Mouse (Mus musculus) midbrain, embryonic 14.5 days (tissue): ENCODE data around the gene Dis3l. TPM values are rescaled to one million over a fixed set of nuclear protein-coding genes. Genes with fewer than 3 reads are reported as not detected.

Experiments
- ATAC-seq: fragments of 200-750 bp; cut with Nextera tagmentation; 2 replicates; pipeline ENCODE4 v1.8.0; 2017; ENCODE audit warnings: moderate number of reproducible peaks, moderate library complexity; ENCODE audit not compliant: low FRiP score, low TSS enrichment
- DNase-seq: peaks from one replicate; pipeline ENCODE4 v3.0.0-alpha.2; 2015
- H3K27ac ChIP-seq: fragments of 300-500 bp; sonication (generic); replicated peaks from 2 replicates; pipeline ENCODE4 v1.5.1; 2014; ENCODE audit warnings: mild to moderate bottlenecking, low read depth, low read length, moderate library complexity
- H3K27me3 ChIP-seq: fragments of 300-500 bp; sonication (generic); 2 replicates; pipeline ENCODE4 v1.6.1; 2014; ENCODE audit warnings: low read length, control low read depth, mixed read lengths; ENCODE audit not compliant: control insufficient read depth, insufficient read depth
- H3K36me3 ChIP-seq: fragments of 300-500 bp; sonication (generic); 2 replicates; pipeline ENCODE4 v1.6.1; 2014; ENCODE audit warnings: low read length, control low read depth; ENCODE audit not compliant: control insufficient read depth, insufficient read depth
- H3K4me1 ChIP-seq: fragments of 300-500 bp; sonication (generic); 2 replicates; pipeline ENCODE4 v1.6.1; 2014; ENCODE audit warnings: mild to moderate bottlenecking, antibody characterized with exemption, low read length, control low read depth; ENCODE audit not compliant: control insufficient read depth, insufficient read depth
- H3K4me2 ChIP-seq: fragments of 300-500 bp; sonication (generic); 2 replicates; pipeline ENCODE4 v1.6.1; 2014; ENCODE audit warnings: mild to moderate bottlenecking, low read length, moderate library complexity
- H3K4me3 ChIP-seq: fragments of 300-500 bp; sonication (generic); replicated peaks from 2 replicates; pipeline ENCODE4 v1.5.1; 2014; ENCODE audit warnings: low read depth, low read length
- H3K9ac ChIP-seq: fragments of 300-500 bp; sonication (generic); replicated peaks from 2 replicates; pipeline ENCODE4 v1.6.1; 2014; ENCODE audit warnings: mild to moderate bottlenecking, low read length, moderate library complexity
- H3K9me3 ChIP-seq: fragments of 300-500 bp; sonication (generic); 2 replicates; pipeline ENCODE4 v1.6.1; 2016; ENCODE audit warnings: low read length, control low read depth, mixed read lengths; ENCODE audit not compliant: control insufficient read depth
- WGBS: fragments of 180-500 bp; shearing (Covaris S2); extraction: QIAGEN DNeasy Blood & Tissue Kit; methylation state at CpG from one replicate; pipeline ENCODE4 v1.1.7; 2014; 5-methylcytosine and 5-hydroxymethylcytosine counted together
- polyA plus RNA-seq: library from polyadenylated mRNA; unstranded; fragments of >200 nt; fragmentation: Nextera tagmentation; extraction: Ambion mirVana; gene quantifications from 2 replicates; pipeline ENCODE4 v1.2.1, GENCODE M21; 2014

The Dis3l gene
- polyA plus RNA-seq, 1 experiment from 2014 or later = 23.9 TPM

GRCm38 (mm10) chr9:64340351-64341253 is 486 bp downstream of the Dis3l start:
- DNase-seq (peak; percentile 85), ATAC-seq (peak; percentile 84)
- Histone ChIP-seq H3K27ac (peak overlapping the region; percentile 97), H3K4me1 (0 out of 2 replicates have a peak, but pooled peaks cover 9% of the 10 kb centered on the region), H3K27me3 (no peaks in the 10 kb centered on the region), H3K4me2 (peak overlapping the region; percentile 63), H3K9me3 (no peaks in the 10 kb centered on the region), H3K9ac (peak overlapping the region; percentile 99), H3K36me3 (peaks cover 9% of the 10 kb centered on the region), H3K4me3 (peak overlapping the region; percentile 46)
- WGBS = under 1% methylated on average over 85 of the region's 85 CpGs

GRCm38 (mm10) chr9:64339361-64339760 is 1.7 kb downstream of the Dis3l start:
- Histone ChIP-seq H3K4me2 (peak overlapping the region; percentile 63), H3K27ac (no peak overlapping the region), H3K4me3 (no peak overlapping the region), H3K36me3 (peaks cover 9% of the 10 kb centered on the region), H3K4me1 (0 out of 2 replicates have a peak, but pooled peaks cover 9% of the 10 kb centered on the region), H3K9ac (no peak overlapping the region), H3K27me3 (no peaks in the 10 kb centered on the region), H3K9me3 (no peaks in the 10 kb centered on the region)
- WGBS = 13% methylated on average over 8 of the region's 8 CpGs
- DNase-seq (no peak), ATAC-seq (no peak)

- Histone ChIP-seq H3K27ac (no peak overlapping the region), H3K4me1 (0 out of 2 replicates have a peak, but pooled peaks cover 9% of the 10 kb centered on the region), H3K9me3 (no peaks in the 10 kb centered on the region), H3K36me3 (peaks cover 14% of the 10 kb centered on the region), H3K4me2 (no peak overlapping the region), H3K27me3 (no peaks in the 10 kb centered on the region), H3K4me3 (no peak overlapping the region), H3K9ac (no peak overlapping the region)
- 90% methylated on average over 6 of the region's 6 CpGs for WGBS
- ATAC-seq (no peak), DNase-seq (no peak)
These were observed 5.3 kb downstream of the Dis3l start for GRCm38 (mm10) chr9:64335825-64336224.

- ATAC-seq (no peak), DNase-seq (no peak)
- Histone ChIP-seq H3K9ac (no peak overlapping the region), H3K4me3 (no peak overlapping the region), H3K27ac (no peak overlapping the region), H3K4me1 (no peaks in the 10 kb centered on the region), H3K9me3 (no peaks in the 10 kb centered on the region), H3K36me3 (peaks cover 76% of the 10 kb centered on the region), H3K4me2 (no peak overlapping the region), H3K27me3 (no peaks in the 10 kb centered on the region)
- 96% methylated on average over 7 of the region's 7 CpGs for WGBS
These were observed 17.1 kb downstream of the Dis3l start for GRCm38 (mm10) chr9:64323976-64324375.

GRCm38 (mm10) chr9:64316986-64317385 is 24.1 kb downstream of the Dis3l start:
- peaks cover 75% of the 10 kb centered on the region for H3K36me3 ChIP-seq
- no peaks in the 10 kb centered on the region for H3K4me1 ChIP-seq
- no peak overlapping the region for H3K9ac ChIP-seq
- no peaks in the 10 kb centered on the region for H3K27me3 ChIP-seq
- no peak for ATAC-seq
- H3K27ac ChIP-seq = no peak overlapping the region
- 94% methylated on average over 5 of the region's 5 CpGs for WGBS
- no peaks in the 10 kb centered on the region for H3K9me3 ChIP-seq
- H3K4me3 ChIP-seq = no peak overlapping the region
- no peak for DNase-seq
- H3K4me2 ChIP-seq = no peak overlapping the region

GRCm38 (mm10) chr9:64314696-64315095 is 26.4 kb downstream of the Dis3l start:
- DNase-seq (no peak), ATAC-seq (no peak)
- no peak overlapping the region for H3K27ac ChIP-seq
- no peak overlapping the region for H3K4me2 ChIP-seq
- no peaks in the 10 kb centered on the region for H3K4me1 ChIP-seq
- H3K4me3 ChIP-seq = no peak overlapping the region
- no peak overlapping the region for H3K9ac ChIP-seq
- no peaks in the 10 kb centered on the region for H3K27me3 ChIP-seq
- no peaks in the 10 kb centered on the region for H3K9me3 ChIP-seq
- WGBS = 95% methylated on average over 6 of the region's 6 CpGs
- peaks cover 67% of the 10 kb centered on the region for H3K36me3 ChIP-seq

GRCm38 (mm10) chr9:64312128-64312527 is 29.0 kb downstream of the Dis3l start:
- Histone ChIP-seq H3K27ac (no peak overlapping the region), H3K9me3 (no peaks in the 10 kb centered on the region), H3K4me1 (no peaks in the 10 kb centered on the region), H3K4me3 (no peak overlapping the region), H3K27me3 (no peaks in the 10 kb centered on the region), H3K9ac (no peak overlapping the region), H3K4me2 (no peak overlapping the region), H3K36me3 (peaks cover 59% of the 10 kb centered on the region)
- DNase-seq = peak; percentile 7
- 32% methylated on average over 1 of the region's 1 CpGs for WGBS
- no peak for ATAC-seq

- Histone ChIP-seq H3K27me3 (no peaks in the 10 kb centered on the region), H3K9me3 (no peaks in the 10 kb centered on the region), H3K27ac (no peak overlapping the region), H3K4me2 (no peak overlapping the region), H3K4me1 (no peaks in the 10 kb centered on the region), H3K4me3 (no peak overlapping the region), H3K36me3 (peaks cover 63% of the 10 kb centered on the region), H3K9ac (no peak overlapping the region)
- WGBS = 83% methylated on average over 16 of the region's 16 CpGs
- DNase-seq (peak; percentile 4), ATAC-seq (no peak)
These were observed 29.9 kb downstream of the Dis3l start for GRCm38 (mm10) chr9:64310996-64311785.
